Mouse (Mus musculus) G1E (cell line): ENCODE data around the gene Rasgrp3.

Experiments
- CTCF ChIP-seq: IDR thresholded peaks from 2 replicates; pipeline ENCODE4 v1.5.1; 2012; ENCODE audit warnings: low read depth, low read length, inconsistent platforms, mixed read lengths
- GATA1 ChIP-seq: IDR thresholded peaks from 2 replicates; pipeline ENCODE4 v1.6.1; 2012; ENCODE audit warnings: borderline replicate concordance, low read length, inconsistent platforms, mixed read lengths
- GATA2 ChIP-seq: IDR thresholded peaks from 2 replicates; pipeline ENCODE4 v1.6.1; 2012; ENCODE audit warnings: low read depth, low read length, inconsistent platforms, borderline replicate concordance

- TF ChIP-seq GATA1 (no peak), CTCF (no peak), GATA2 (no peak)
These were observed 5.6 kb downstream of the Rasgrp3 start for GRCm38 (mm10) chr17:75441260-75441830.
